Mouse (Mus musculus) G1E (cell line): ENCODE data around the gene Rrad.

ENCODE experiments used
- CTCF ChIP-seq: IDR thresholded peaks from 2 replicates; pipeline ENCODE4 v1.5.1; 2012; ENCODE audit warnings: low read depth, low read length, inconsistent platforms, mixed read lengths
- GATA1 ChIP-seq: IDR thresholded peaks from 2 replicates; pipeline ENCODE4 v1.6.1; 2012; ENCODE audit warnings: borderline replicate concordance, low read length, inconsistent platforms, mixed read lengths
- POLR2AphosphoS5 ChIP-seq: IDR thresholded peaks from 2 replicates; pipeline ENCODE4 v1.6.1; 2012; ENCODE audit warnings: low read depth, low read length, inconsistent platforms; ENCODE audit not compliant: insufficient replicate concordance

DNA sequence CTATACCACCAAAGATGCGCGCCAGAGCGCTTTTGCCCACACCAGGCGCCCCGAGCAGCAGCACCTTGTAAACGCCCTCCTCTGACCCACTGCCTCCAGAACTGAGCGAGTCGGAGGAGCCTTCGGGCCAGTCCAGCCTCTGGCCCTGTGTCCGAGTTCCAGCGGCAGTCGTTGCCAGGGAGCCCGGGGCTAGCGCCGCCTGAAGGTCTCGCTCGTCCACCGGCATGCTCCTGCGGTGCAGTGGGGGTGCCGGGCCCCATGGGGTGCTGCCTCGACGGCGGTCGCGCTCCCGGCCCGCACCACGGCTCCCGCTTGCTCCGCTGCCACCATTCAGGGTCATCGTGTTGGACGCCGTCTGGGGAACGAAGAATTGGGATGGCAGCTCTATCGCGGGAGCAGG lies 553 bp downstream of the Rrad start:
- TF ChIP-seq CTCF (no peak), GATA1 (no peak), POLR2AphosphoS5 (no peak)
